Mouse (Mus musculus): ENCODE results near the gene Bicd1. TPM values are rescaled to one million over a fixed set of nuclear protein-coding genes. Genes with fewer than 3 reads are reported as not detected.
"Not testable (repeated sequence)": the region's sequence is repeated elsewhere in the genome, so short reads cannot be mapped to it uniquely, and the experiment has no call there.

The Bicd1 gene
- total RNA-seq (2021): 1 to 10 TPM; 5.0 to 5.2 TPM

- intact Hi-C loops (cut with DNase I): no loop called here
- DNase-seq (ENCODE audit: low spot score): peak; percentile 41
Observed at GRCm38 (mm10) chr6:149408833-149409332, at the start of gene Bicd1. Gene Bicd1, plus strand, starts transcription at chr6:149408886.

GRCm38 (mm10) chr6:149362533-149362932 lies 46.2 kb upstream of the Bicd1 start:
- intact Hi-C loops (cut with DNase I); DNase-seq (ENCODE audit: low spot score): not testable (repeated sequence)

GRCm38 (mm10) chr6:149365975-149366374 lies 42.7 kb upstream of the Bicd1 start:
- DNase-seq (ENCODE audit: low spot score); intact Hi-C loops (cut with DNase I): not testable (repeated sequence)

- no peak for DNase-seq (ENCODE audit: low spot score)
- intact Hi-C loops (cut with DNase I): no loop called here
Observed at GRCm38 (mm10) chr6:149366403-149366802, 42.3 kb upstream of the Bicd1 start.

GRCm38 (mm10) chr6:149374986-149375457 lies 33.7 kb upstream of the Bicd1 start:
- peak; percentile 27 for DNase-seq (ENCODE audit: low spot score)
- intact Hi-C loops (cut with DNase I): loop anchor here (1.0 to 5.0 kb wide), 4 partner anchors 243 to 318 kb away; no protein-coding TSS in a partner anchor

GRCm38 (mm10) chr6:149383531-149383930 lies 25.2 kb upstream of the Bicd1 start:
- no peak for DNase-seq (ENCODE audit: low spot score)
- intact Hi-C loops (cut with DNase I): no loop called here

GRCm38 (mm10) chr6:149386389-149386788 lies 22.3 kb upstream of the Bicd1 start:
- intact Hi-C loops (cut with DNase I): no loop called here
- DNase-seq (ENCODE audit: low spot score): no peak

- not testable (repeated sequence) for DNase-seq (ENCODE audit: low spot score)
Observed at GRCm38 (mm10) chr6:149389626-149390025, 19.1 kb upstream of the Bicd1 start.

GRCm38 (mm10) chr6:149399396-149399795 lies 9.3 kb upstream of the Bicd1 start:
- intact Hi-C loops (cut with DNase I): no loop called here
- no peak for DNase-seq (ENCODE audit: low spot score)

More at GRCm38 (mm10) chr6:149389626-149390025, 19.1 kb upstream of the Bicd1 start:
- intact Hi-C loops (cut with DNase I): not testable (repeated sequence)

- intact Hi-C loops (cut with DNase I): no loop called here
- no peak for DNase-seq (ENCODE audit: low spot score)
Observed at GRCm38 (mm10) chr6:149409341-149409740, 655 bp downstream of the Bicd1 start.

- DNase-seq (ENCODE audit: low spot score): no peak
- intact Hi-C loops (cut with DNase I): no loop called here
Observed at GRCm38 (mm10) chr6:149409845-149410244, 1.2 kb downstream of the Bicd1 start.

GRCm38 (mm10) chr6:149413256-149413655 lies 4.6 kb downstream of the Bicd1 start:
- DNase-seq (ENCODE audit: low spot score): no peak
- intact Hi-C loops (cut with DNase I): no loop called here

GRCm38 (mm10) chr6:149424748-149425147 lies 16.1 kb downstream of the Bicd1 start:
- intact Hi-C loops (cut with DNase I): no loop called here
- DNase-seq (ENCODE audit: low spot score): no peak

- no peak for DNase-seq (ENCODE audit: low spot score)
- intact Hi-C loops (cut with DNase I): no loop called here
Observed at GRCm38 (mm10) chr6:149439140-149439539, 30.5 kb downstream of the Bicd1 start.

GRCm38 (mm10) chr6:149442884-149443283 lies 34.2 kb downstream of the Bicd1 start:
- intact Hi-C loops (cut with DNase I): no loop called here
- no peak for DNase-seq (ENCODE audit: low spot score)

GRCm38 (mm10) chr6:149445854-149446253 lies 37.2 kb downstream of the Bicd1 start:
- intact Hi-C loops (cut with DNase I): no loop called here
- no peak for DNase-seq (ENCODE audit: low spot score)

GRCm38 (mm10) chr6:149457324-149457723 lies 48.6 kb downstream of the Bicd1 start:
- no peak for DNase-seq (ENCODE audit: low spot score)
- intact Hi-C loops (cut with DNase I): no loop called here

- intact Hi-C loops (cut with DNase I): no loop called here
- DNase-seq (ENCODE audit: low spot score): no peak
Observed at GRCm38 (mm10) chr6:149460971-149461370, 52.3 kb downstream of the Bicd1 start.

GRCm38 (mm10) chr6:149471477-149471876 lies 62.8 kb downstream of the Bicd1 start:
- intact Hi-C loops (cut with DNase I): no loop called here

GRCm38 (mm10) chr6:149472441-149472840 lies 63.8 kb downstream of the Bicd1 start:
- intact Hi-C loops (cut with DNase I); DNase-seq (ENCODE audit: low spot score): not testable (repeated sequence)

More at GRCm38 (mm10) chr6:149471477-149471876, 62.8 kb downstream of the Bicd1 start:
- no peak for DNase-seq (ENCODE audit: low spot score)

GRCm38 (mm10) chr6:149481868-149482267 lies 73.2 kb downstream of the Bicd1 start:
- DNase-seq (ENCODE audit: low spot score); intact Hi-C loops (cut with DNase I): not testable (repeated sequence)

- intact Hi-C loops (cut with DNase I): no loop called here
- no peak for DNase-seq (ENCODE audit: low spot score)
Observed at GRCm38 (mm10) chr6:149494662-149495061, 86.0 kb downstream of the Bicd1 start.
